Mouse (Mus musculus): ENCODE data around the gene Itgb2. TPM values are rescaled to one million over a fixed set of nuclear protein-coding genes. Genes with fewer than 3 reads are reported as not detected.

Itgb2 gene
- total RNA-seq, 1 experiment from 2014 or later: 51.2 TPM

DNA sequence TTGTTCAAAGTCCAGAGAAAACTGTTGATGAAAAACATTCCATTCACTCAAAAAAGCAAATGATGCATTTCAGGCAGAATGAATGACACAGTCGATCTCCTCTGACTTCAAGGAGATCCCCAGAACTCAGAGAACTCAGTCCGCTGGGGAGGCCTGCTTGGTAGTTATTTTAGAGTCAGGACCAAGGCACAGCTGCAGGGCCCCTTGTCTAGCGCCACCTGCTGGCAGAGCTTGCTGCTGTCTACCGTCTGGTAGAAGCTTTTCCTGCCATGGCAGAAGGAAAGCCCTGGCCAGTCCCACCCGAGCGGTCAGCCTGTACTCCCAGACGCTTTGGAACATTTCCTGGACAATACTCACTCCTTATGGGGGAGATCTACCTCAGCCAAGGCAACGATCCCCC lies 36.6 kb downstream of the Itgb2 start:
- ATAC-seq (replicated peaks in 1 of 2; ENCODE audit: insufficient read depth in 1 of 2, low FRiP score in 2 of 2, low TSS enrichment in 1 of 2, low read depth in 1 of 2, poor library complexity in 2 of 2, severe bottlenecking in 2 of 2): peak; percentile 79 to 86

GRCm38 (mm10) chr10:77569481-77569880 lies 39.4 kb downstream of the Itgb2 start:
- no peak for ATAC-seq (replicated peaks in 1 of 2; ENCODE audit: insufficient read depth in 1 of 2, low FRiP score in 2 of 2, low TSS enrichment in 1 of 2, low read depth in 1 of 2, poor library complexity in 2 of 2, severe bottlenecking in 2 of 2)

DNA sequence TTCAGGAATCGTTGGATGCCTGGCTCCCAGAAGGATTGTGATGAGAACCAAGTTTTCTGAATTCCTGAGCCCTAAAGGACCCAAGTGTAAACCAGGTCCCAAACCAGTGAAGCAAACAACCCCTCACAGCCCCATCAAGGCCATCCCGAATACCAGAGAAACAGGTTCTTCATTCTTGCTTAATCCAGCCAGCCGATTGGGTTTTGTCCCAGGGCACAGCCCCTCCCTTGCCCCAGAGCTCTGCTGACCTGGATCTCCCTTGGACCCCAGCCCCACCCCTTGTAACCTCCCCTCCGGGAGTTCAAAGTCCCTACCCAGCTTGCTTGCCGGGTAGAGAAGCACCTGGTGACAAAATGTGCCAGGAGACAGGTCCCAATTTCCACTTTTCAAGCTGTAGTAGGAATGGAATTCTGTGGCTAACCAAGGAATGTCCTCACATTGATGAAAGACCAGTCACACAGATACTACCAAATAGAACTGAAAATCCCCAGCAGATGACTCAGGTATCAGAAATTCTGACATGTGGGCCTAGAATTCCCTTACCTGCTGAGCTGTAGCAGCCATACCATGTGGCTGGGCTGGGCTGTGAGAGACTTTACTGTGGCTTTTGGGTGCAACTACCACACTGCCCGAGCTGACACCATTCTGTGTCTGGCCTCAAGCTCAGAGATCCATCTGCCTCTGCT lies 40.1 kb downstream of the Itgb2 start:
- ATAC-seq (replicated peaks in 1 of 2; ENCODE audit: insufficient read depth in 1 of 2, low FRiP score in 2 of 2, low TSS enrichment in 1 of 2, low read depth in 1 of 2, poor library complexity in 2 of 2, severe bottlenecking in 2 of 2): no peak

DNA sequence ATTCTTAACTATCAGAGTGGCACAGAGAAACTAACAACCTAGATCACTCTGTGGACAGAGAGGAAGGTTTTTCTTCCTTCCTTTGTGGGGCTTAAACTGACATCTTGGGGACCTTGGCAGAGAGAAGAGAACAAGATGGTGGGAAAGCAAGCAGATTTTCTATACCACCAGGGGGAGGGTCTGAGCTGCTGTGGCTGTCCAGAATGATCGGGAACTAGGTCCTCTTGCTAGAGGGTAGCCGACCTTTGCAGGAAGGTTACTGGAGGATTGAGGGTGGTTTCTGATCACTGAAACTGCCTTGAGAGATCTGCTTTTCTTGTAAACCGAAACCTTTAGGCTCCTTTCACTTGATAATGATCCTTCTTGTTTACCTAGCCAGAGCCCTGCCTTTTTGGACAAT lies 42.2 kb downstream of the Itgb2 start:
- ATAC-seq (replicated peaks in 1 of 2; ENCODE audit: insufficient read depth in 1 of 2, low FRiP score in 2 of 2, low TSS enrichment in 1 of 2, low read depth in 1 of 2, poor library complexity in 2 of 2, severe bottlenecking in 2 of 2): peak; percentile 58 to 59; a peak in 1 of 4 replicates

- no peak for ATAC-seq (replicated peaks in 1 of 2; ENCODE audit: insufficient read depth in 1 of 2, low FRiP score in 2 of 2, low TSS enrichment in 1 of 2, low read depth in 1 of 2, poor library complexity in 2 of 2, severe bottlenecking in 2 of 2)
These were observed 43.1 kb downstream of the Itgb2 start for GRCm38 (mm10) chr10:77573162-77573561.

DNA sequence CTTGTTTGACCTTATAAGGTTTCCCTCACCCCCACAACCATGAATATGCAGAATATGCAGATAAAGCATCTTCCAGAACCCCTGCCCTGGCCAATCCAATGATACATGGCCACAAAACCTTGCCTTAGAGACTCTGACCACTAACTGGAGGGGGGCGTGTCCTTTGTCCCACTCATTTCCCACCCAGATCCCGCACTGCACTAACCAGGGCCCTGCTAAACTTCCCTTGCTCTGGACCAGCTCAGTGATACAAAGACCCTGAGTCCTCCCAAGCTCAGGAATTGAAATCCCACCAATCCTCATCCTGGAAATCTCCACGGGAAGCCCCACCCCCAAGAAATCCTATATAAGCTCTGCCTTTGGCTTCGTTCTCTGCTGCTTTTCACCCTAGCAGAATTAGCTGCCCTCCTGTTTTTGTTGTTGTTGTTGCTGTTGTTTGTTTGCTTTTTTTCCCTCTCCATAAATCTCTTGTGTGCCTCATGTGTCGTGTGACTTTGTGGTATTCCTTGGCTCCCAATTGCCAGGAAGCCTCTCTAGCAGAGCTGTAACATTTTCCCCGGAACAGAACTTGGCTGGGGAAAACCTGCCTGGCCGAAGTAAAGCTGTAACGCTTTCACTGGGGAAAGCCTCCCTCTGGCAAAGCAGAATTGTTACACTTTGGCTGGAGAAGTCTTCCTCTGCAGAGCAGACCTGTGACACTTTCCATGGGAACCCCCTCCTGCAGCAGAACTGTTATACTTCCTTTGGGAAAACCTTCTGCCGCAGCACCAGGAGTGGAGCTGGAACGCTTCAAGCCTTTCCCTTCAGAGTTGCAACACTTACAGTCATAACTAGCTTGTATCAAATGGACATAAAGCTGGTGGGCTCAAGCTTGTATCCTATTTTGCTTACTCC lies 50.2 kb downstream of the Itgb2 start:
- ATAC-seq (replicated peaks in 1 of 2; ENCODE audit: insufficient read depth in 1 of 2, low FRiP score in 2 of 2, low TSS enrichment in 1 of 2, low read depth in 1 of 2, poor library complexity in 2 of 2, severe bottlenecking in 2 of 2): no peak

GRCm38 (mm10) chr10:77581023-77581407 lies 51.0 kb downstream of the Itgb2 start:
- ATAC-seq (replicated peaks in 1 of 2; ENCODE audit: insufficient read depth in 1 of 2, low FRiP score in 2 of 2, low TSS enrichment in 1 of 2, low read depth in 1 of 2, poor library complexity in 2 of 2, severe bottlenecking in 2 of 2): peak in 1 of 2 experiments; percentile 1; a peak in 1 of 4 replicates

GRCm38 (mm10) chr10:77581408-77582284 lies 51.6 kb downstream of the Itgb2 start, which contains the start of gene Pttg1ip:
Pttg1ip (plus strand) TSS chr10:77581720.
- ATAC-seq (replicated peaks in 1 of 2; ENCODE audit: insufficient read depth in 1 of 2, low FRiP score in 2 of 2, low TSS enrichment in 1 of 2, low read depth in 1 of 2, poor library complexity in 2 of 2, severe bottlenecking in 2 of 2): peak; percentile 90 to 92

GRCm38 (mm10) chr10:77582285-77582618 lies 52.2 kb downstream of the Itgb2 start:
- no peak for ATAC-seq (replicated peaks in 1 of 2; ENCODE audit: insufficient read depth in 1 of 2, low FRiP score in 2 of 2, low TSS enrichment in 1 of 2, low read depth in 1 of 2, poor library complexity in 2 of 2, severe bottlenecking in 2 of 2)

DNA sequence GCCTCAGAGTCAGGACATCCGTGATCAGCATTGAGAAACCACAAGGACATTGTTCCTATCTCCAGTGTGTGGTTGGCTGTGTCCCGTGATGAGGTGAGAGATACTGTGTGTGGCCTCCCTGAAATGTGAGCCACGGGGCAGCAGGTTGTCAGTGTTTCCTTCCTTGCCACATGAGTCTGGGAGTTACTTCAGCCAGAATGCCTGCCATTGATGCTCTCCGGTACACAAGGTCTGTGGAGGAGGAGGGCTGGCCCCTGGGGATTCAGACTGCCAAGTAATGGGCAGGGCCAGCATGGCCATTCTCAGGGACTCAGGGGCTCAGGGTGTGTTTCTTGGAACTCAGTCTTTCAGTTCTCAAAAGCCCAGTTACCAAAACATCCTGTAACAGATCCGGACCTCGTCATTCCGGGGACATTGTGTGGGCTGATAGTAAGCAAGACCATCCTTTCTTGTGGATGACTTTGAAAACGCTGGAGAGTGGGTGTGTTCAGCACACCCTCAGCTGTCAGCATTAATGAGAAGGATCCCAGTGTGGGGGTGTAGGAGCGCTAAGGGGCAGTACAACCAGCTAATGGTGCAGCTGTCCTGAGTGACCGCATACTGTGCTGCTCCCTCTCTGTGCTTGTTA lies 53.9 kb downstream of the Itgb2 start:
- ATAC-seq (replicated peaks in 1 of 2; ENCODE audit: insufficient read depth in 1 of 2, low FRiP score in 2 of 2, low TSS enrichment in 1 of 2, low read depth in 1 of 2, poor library complexity in 2 of 2, severe bottlenecking in 2 of 2): peak; percentile 25 to 44; a peak in 3 of 4 replicates

DNA sequence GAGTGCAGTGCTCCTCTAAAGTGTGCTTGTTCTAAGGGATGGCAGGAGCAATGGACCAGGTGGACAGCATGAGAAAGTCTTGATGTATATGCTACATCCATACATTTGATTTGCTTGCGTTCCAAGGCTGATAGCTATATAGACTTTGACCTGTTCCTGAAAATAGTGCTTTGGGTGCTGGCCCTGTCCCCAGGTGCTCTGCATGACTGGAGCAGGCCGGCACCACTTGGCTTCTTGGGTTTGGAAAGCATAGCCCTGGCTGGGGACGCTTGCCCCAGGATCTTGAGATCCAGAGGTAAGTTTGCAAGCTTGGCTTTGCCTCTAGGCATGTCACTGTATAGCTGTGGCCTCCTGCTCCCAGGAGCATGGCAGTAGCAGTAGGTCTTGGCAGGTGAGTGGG lies 56.6 kb downstream of the Itgb2 start:
- ATAC-seq (replicated peaks in 1 of 2; ENCODE audit: insufficient read depth in 1 of 2, low FRiP score in 2 of 2, low TSS enrichment in 1 of 2, low read depth in 1 of 2, poor library complexity in 2 of 2, severe bottlenecking in 2 of 2): no peak

DNA sequence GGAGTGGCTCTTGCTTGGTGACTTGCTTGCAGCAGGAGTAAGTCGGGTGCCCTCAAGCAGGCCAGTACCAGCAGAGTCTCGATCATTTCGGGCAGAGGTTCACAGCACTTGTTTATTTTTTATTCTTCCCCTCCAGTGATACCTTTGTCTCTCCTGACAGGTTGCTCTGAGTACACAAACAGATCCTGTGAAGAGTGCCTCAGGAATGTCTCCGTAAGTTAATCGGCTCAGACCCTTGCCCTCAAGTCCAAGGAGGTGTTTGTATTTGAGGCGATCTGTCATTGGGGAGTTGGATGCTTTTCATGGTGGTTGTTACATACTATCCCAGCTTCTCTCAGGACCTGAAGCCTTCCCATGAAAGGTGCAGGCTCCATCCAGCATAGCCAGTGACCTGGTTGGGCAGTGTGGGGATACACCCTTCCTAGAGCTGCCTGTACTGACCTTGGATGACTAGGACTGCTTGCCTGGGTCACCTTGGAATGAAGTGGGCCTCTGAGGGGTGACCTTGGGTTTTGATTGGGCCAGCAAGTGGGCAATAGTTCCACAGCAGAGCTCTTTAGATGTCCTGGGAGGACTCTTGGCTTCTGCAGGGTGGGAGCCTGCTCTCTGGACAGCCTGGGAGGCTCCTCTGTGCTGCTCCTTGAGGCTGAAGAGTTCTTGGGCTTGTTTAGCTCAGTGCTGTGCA lies 57.2 kb downstream of the Itgb2 start:
- no peak for ATAC-seq (replicated peaks in 1 of 2; ENCODE audit: insufficient read depth in 1 of 2, low FRiP score in 2 of 2, low TSS enrichment in 1 of 2, low read depth in 1 of 2, poor library complexity in 2 of 2, severe bottlenecking in 2 of 2)

- no peak for ATAC-seq (replicated peaks in 1 of 2; ENCODE audit: insufficient read depth in 1 of 2, low FRiP score in 2 of 2, low TSS enrichment in 1 of 2, low read depth in 1 of 2, poor library complexity in 2 of 2, severe bottlenecking in 2 of 2)
These were observed 58.0 kb downstream of the Itgb2 start for GRCm38 (mm10) chr10:77588036-77588435.

DNA sequence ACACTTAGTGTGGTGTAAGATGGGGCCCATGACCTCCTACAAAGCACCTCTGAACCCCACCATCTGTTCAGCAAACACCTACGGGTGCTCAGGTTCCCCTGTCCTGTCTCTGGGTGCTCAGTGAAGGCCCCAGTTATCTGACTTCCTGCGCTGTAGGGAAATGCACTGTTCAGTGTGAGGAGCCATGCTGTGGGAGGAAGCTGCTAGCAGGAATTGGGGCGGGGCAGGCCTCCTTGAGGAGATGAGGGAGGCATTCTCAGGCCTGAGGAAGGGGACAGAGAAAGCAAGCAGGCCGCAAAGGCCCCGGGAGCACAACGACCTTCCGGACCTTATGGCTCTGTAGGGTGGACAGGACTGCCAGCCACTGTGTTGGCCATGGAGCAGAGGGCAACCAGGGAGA lies 59.1 kb downstream of the Itgb2 start:
- peak; percentile 24 to 29; a peak in 1 of 4 replicates for ATAC-seq (replicated peaks in 1 of 2; ENCODE audit: insufficient read depth in 1 of 2, low FRiP score in 2 of 2, low TSS enrichment in 1 of 2, low read depth in 1 of 2, poor library complexity in 2 of 2, severe bottlenecking in 2 of 2)

- no peak for ATAC-seq (replicated peaks in 1 of 2; ENCODE audit: insufficient read depth in 1 of 2, low FRiP score in 2 of 2, low TSS enrichment in 1 of 2, low read depth in 1 of 2, poor library complexity in 2 of 2, severe bottlenecking in 2 of 2)
These were observed 59.7 kb downstream of the Itgb2 start for GRCm38 (mm10) chr10:77589749-77590148.

DNA sequence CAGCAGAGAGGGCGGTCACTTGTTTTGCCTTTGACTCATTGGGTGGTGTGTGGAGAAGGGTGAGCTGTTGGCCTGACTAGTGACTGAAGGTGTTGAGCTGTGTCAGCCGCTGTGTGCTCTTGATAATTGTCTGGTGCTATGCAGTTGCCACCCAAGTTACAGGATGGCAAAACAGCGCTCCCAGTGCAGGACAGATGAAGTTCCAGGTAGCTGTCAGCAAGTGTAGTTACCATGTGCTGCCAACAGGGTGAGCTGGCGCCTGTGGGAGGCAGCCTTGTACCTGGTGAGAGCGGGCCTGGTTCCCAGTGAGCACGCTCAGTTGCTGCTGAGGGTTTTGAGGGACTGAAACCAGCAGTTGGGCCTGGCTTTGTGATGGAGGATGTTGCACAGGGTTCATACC lies 60.8 kb downstream of the Itgb2 start:
- peak; percentile 89 to 97 for ATAC-seq (replicated peaks in 1 of 2; ENCODE audit: insufficient read depth in 1 of 2, low FRiP score in 2 of 2, low TSS enrichment in 1 of 2, low read depth in 1 of 2, poor library complexity in 2 of 2, severe bottlenecking in 2 of 2)

- no peak for ATAC-seq (replicated peaks in 1 of 2; ENCODE audit: insufficient read depth in 1 of 2, low FRiP score in 2 of 2, low TSS enrichment in 1 of 2, low read depth in 1 of 2, poor library complexity in 2 of 2, severe bottlenecking in 2 of 2)
These were observed 61.5 kb downstream of the Itgb2 start for GRCm38 (mm10) chr10:77591546-77591945.
